Mouse (Mus musculus) bone marrow macrophage, adult 2 months (primary cell): ENCODE results near the gene Pdk3.

ENCODE experiments used
- CTCF ChIP-seq: IDR thresholded peaks from 2 replicates; pipeline ENCODE4 v1.5.1; 2012; ENCODE audit warnings: low read depth, mild to moderate bottlenecking, low read length, moderate library complexity
- POLR2A ChIP-seq: IDR thresholded peaks from 2 replicates; pipeline ENCODE4 v1.6.1; 2012; ENCODE audit warnings: mild to moderate bottlenecking, low read depth, low read length, borderline replicate concordance

DNA sequence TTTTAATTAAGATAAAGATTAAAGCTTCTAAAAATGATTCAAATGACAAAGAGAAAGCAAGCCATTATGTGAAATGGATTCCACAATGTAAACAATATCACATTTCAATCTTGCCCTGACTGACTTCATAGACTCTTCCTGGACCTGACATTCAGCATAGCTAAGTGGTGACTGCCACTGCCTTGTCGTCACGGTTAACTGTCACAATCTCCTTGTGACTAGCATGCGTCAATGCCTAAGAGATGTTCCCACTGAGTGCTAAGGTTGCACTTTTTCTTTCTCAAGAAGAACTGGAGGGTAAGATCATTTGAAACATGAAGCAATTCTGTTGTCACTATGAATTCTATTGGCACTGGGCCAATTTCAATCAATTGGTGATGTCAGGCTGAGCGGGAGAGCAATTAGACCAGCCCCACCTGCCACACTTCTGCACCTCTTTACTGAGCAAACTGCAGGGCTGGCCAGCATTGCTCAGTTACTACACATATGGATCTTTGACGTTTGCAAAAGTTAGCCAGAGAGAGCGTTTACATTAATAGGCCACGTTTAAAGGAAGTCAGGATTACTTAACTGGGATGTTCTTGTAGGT, 75.0 kb downstream of the Pdk3 start:
- no peak for TF ChIP-seq CTCF
- no peak for TF ChIP-seq POLR2A
